Mouse (Mus musculus) lung, embryonic 16.5 days (tissue): ENCODE results near the gene Ttyh3. TPM values are rescaled to one million over a fixed set of nuclear protein-coding genes. Genes with fewer than 3 reads are reported as not detected.

ENCODE experiments used
- ATAC-seq: fragments of 200-750 bp; cut with Nextera tagmentation; 2 replicates; pipeline ENCODE4 v1.8.0; 2017; ENCODE audit warnings: low read depth, mild to moderate bottlenecking, moderate library complexity
- H3K27ac ChIP-seq: fragments of 300-500 bp; sonication (generic); 2 replicates; pipeline ENCODE4 v1.5.1; 2014; ENCODE audit warnings: mild to moderate bottlenecking, control low read depth, low read length
- H3K27me3 ChIP-seq: fragments of 300-500 bp; sonication (generic); 2 replicates; pipeline ENCODE4 v1.6.1; 2014; ENCODE audit warnings: low read depth, low read length, mixed read lengths; ENCODE audit not compliant: control insufficient read depth, insufficient read depth
- H3K36me3 ChIP-seq: fragments of 300-500 bp; sonication (generic); 2 replicates; pipeline ENCODE4 v1.6.1; 2014; ENCODE audit warnings: low read length; ENCODE audit not compliant: control insufficient read depth, insufficient read depth
- H3K4me1 ChIP-seq: fragments of 300-500 bp; sonication (generic); replicated peaks from 2 replicates; pipeline ENCODE4 v1.6.1; 2014; ENCODE audit warnings: low read length, mixed read lengths; ENCODE audit not compliant: control insufficient read depth, insufficient read depth
- H3K4me2 ChIP-seq: fragments of 300-500 bp; sonication (generic); 2 replicates; pipeline ENCODE4 v1.6.1; 2014; ENCODE audit warnings: low read depth, low read length, control low read depth
- H3K4me3 ChIP-seq: fragments of 300-500 bp; sonication (generic); 2 replicates; pipeline ENCODE4 v1.5.1; 2014; ENCODE audit warnings: mild to moderate bottlenecking, low read length, control low read depth
- H3K9ac ChIP-seq: fragments of 300-500 bp; sonication (generic); 2 replicates; pipeline ENCODE4 v1.6.1; 2014; ENCODE audit warnings: low read length, control low read depth
- H3K9me3 ChIP-seq: fragments of 300-500 bp; sonication (generic); 2 replicates; pipeline ENCODE4 v1.6.1; 2016; ENCODE audit warnings: low read length; ENCODE audit not compliant: control insufficient read depth
- WGBS: fragments of 180-500 bp; shearing (Covaris S2); extraction: QIAGEN DNeasy Blood & Tissue Kit; methylation state at CpG from one replicate; pipeline ENCODE4 v1.1.7; 2014; 5-methylcytosine and 5-hydroxymethylcytosine counted together
- polyA plus RNA-seq: library from polyadenylated mRNA; unstranded; fragments of >200 nt; fragmentation: Nextera tagmentation; extraction: Ambion mirVana; gene quantifications from 2 replicates; pipeline ENCODE4 v1.2.1, GENCODE M21; 2015

The Ttyh3 gene
- polyA plus RNA-seq, 1 experiment from 2014 or later: 29.4 TPM

GRCm38 (mm10) chr5:140638484-140638883 is 10.3 kb downstream of the Ttyh3 start:
- no peak overlapping the region for H3K9ac ChIP-seq
- peaks cover 21% of the 10 kb centered on the region for H3K4me1 ChIP-seq
- ATAC-seq: no peak
- H3K4me3 ChIP-seq: no peak overlapping the region
- no peaks in the 10 kb centered on the region for H3K9me3 ChIP-seq
- peaks cover 17% of the 10 kb centered on the region for H3K36me3 ChIP-seq
- no peak overlapping the region for H3K27ac ChIP-seq
- no peak overlapping the region for H3K4me2 ChIP-seq
- WGBS: 84% methylated on average over 6 of the region's 6 CpGs
- no peaks in the 10 kb centered on the region for H3K27me3 ChIP-seq

- peaks cover 21% of the 10 kb centered on the region for H3K36me3 ChIP-seq
- no peak overlapping the region for H3K4me2 ChIP-seq
- H3K4me3 ChIP-seq: no peak overlapping the region
- 82% methylated on average over 3 of the region's 3 CpGs for WGBS
- H3K27ac ChIP-seq: no peak overlapping the region
- no peak overlapping the region for H3K9ac ChIP-seq
- H3K27me3 ChIP-seq: no peaks in the 10 kb centered on the region
- no peaks in the 10 kb centered on the region for H3K9me3 ChIP-seq
- no peak for ATAC-seq
- peaks cover 21% of the 10 kb centered on the region for H3K4me1 ChIP-seq
These were observed 10.8 kb downstream of the Ttyh3 start for GRCm38 (mm10) chr5:140637989-140638388.

- peak overlapping the region; percentile 21; the same call in 1 of the 2 replicates for H3K27ac ChIP-seq
These were observed 11.8 kb downstream of the Ttyh3 start for GRCm38 (mm10) chr5:140637058-140637410.

GRCm38 (mm10) chr5:140636316-140637057 is 12.3 kb downstream of the Ttyh3 start:
- Histone ChIP-seq H3K4me2 (no peak overlapping the region), H3K36me3 (peaks cover 31% of the 10 kb centered on the region), H3K4me1 (peaks cover 12% of the 10 kb centered on the region), H3K27me3 (no peaks in the 10 kb centered on the region), H3K27ac (peak overlapping the region; percentile 21; the same call in 1 of the 2 replicates), H3K9me3 (no peaks in the 10 kb centered on the region), H3K4me3 (no peak overlapping the region), H3K9ac (no peak overlapping the region)
- WGBS: 75% methylated on average over 7 of the region's 7 CpGs
- no peak for ATAC-seq

More at GRCm38 (mm10) chr5:140637058-140637410, 11.8 kb downstream of the Ttyh3 start:
- H3K27me3 ChIP-seq: no peaks in the 10 kb centered on the region
- no peak overlapping the region for H3K9ac ChIP-seq
- peaks cover 26% of the 10 kb centered on the region for H3K36me3 ChIP-seq
- no peak overlapping the region for H3K4me3 ChIP-seq
- peaks cover 18% of the 10 kb centered on the region for H3K4me1 ChIP-seq
- H3K4me2 ChIP-seq: no peak overlapping the region
- no peaks in the 10 kb centered on the region for H3K9me3 ChIP-seq
- WGBS: 87% methylated on average over 6 of the region's 6 CpGs
- ATAC-seq: no peak

- Histone ChIP-seq H3K36me3 (peaks cover 34% of the 10 kb centered on the region), H3K27me3 (no peaks in the 10 kb centered on the region), H3K27ac (no peak overlapping the region), H3K4me3 (no peak overlapping the region), H3K4me2 (no peak overlapping the region), H3K9ac (no peak overlapping the region), H3K9me3 (no peaks in the 10 kb centered on the region), H3K4me1 (0 out of 2 replicates have a peak, but pooled peaks cover 4% of the 10 kb centered on the region)
- 94% methylated on average over 26 of the region's 26 CpGs for whole genome bisulfite sequencing
- no peak for ATAC-seq
These were observed 13.8 kb downstream of the Ttyh3 start for GRCm38 (mm10) chr5:140634798-140635722.

GRCm38 (mm10) chr5:140633432-140633831 is 15.4 kb downstream of the Ttyh3 start:
- WGBS: 87% methylated on average over 7 of the region's 7 CpGs
- Histone ChIP-seq H3K27ac (no peak overlapping the region), H3K4me3 (no peak overlapping the region), H3K9me3 (no peaks in the 10 kb centered on the region), H3K4me2 (no peak overlapping the region), H3K36me3 (peaks cover 48% of the 10 kb centered on the region), H3K9ac (no peak overlapping the region), H3K4me1 (0 out of 2 replicates have a peak, but pooled peaks cover 4% of the 10 kb centered on the region), H3K27me3 (no peaks in the 10 kb centered on the region)
- ATAC-seq: no peak

GRCm38 (mm10) chr5:140628995-140629394 is 19.8 kb downstream of the Ttyh3 start:
- H3K9me3 ChIP-seq: peaks cover 6% of the 10 kb centered on the region; the same call in 1 of the 2 replicates
- no peak overlapping the region for H3K9ac ChIP-seq
- no peaks in the 10 kb centered on the region for H3K4me1 ChIP-seq
- no peak overlapping the region for H3K4me2 ChIP-seq
- no peak overlapping the region for H3K4me3 ChIP-seq
- no peak for ATAC-seq
- H3K27me3 ChIP-seq: no peaks in the 10 kb centered on the region
- peaks cover 65% of the 10 kb centered on the region for H3K36me3 ChIP-seq
- no peak overlapping the region for H3K27ac ChIP-seq
- 88% methylated on average over 9 of the region's 9 CpGs for WGBS

GRCm38 (mm10) chr5:140627580-140627979 is 21.3 kb downstream of the Ttyh3 start:
- WGBS: 94% methylated on average over 5 of the region's 5 CpGs
- Histone ChIP-seq H3K27ac (no peak overlapping the region), H3K9me3 (peaks cover 6% of the 10 kb centered on the region; the same call in 1 of the 2 replicates), H3K4me2 (no peak overlapping the region), H3K4me1 (no peaks in the 10 kb centered on the region), H3K9ac (no peak overlapping the region), H3K27me3 (no peaks in the 10 kb centered on the region), H3K36me3 (peaks cover 67% of the 10 kb centered on the region), H3K4me3 (no peak overlapping the region)
- ATAC-seq: no peak

GRCm38 (mm10) chr5:140624961-140625360 is 23.9 kb downstream of the Ttyh3 start:
- peaks cover 6% of the 10 kb centered on the region; the same call in 1 of the 2 replicates for H3K9me3 ChIP-seq
- H3K4me1 ChIP-seq: no peaks in the 10 kb centered on the region
- H3K4me3 ChIP-seq: no peak overlapping the region
- H3K27ac ChIP-seq: no peak overlapping the region
- H3K27me3 ChIP-seq: no peaks in the 10 kb centered on the region
- WGBS: 92% methylated on average over 13 of the region's 13 CpGs
- no peak overlapping the region for H3K9ac ChIP-seq
- no peak overlapping the region for H3K4me2 ChIP-seq
- ATAC-seq: no peak
- peaks cover 60% of the 10 kb centered on the region for H3K36me3 ChIP-seq
